Mouse (Mus musculus) forebrain, embryonic 10.5 days (tissue): ENCODE data around the gene Treml1. TPM values are rescaled to one million over a fixed set of nuclear protein-coding genes. Genes with fewer than 3 reads are reported as not detected.
"Not testable (repeated sequence)": the region's sequence is repeated elsewhere in the genome, so short reads cannot be mapped to it uniquely, and the experiment has no call there.

ENCODE experiments used
- DNase-seq: peaks from one replicate; pipeline ENCODE4 v3.0.0-alpha.2; 2017; ENCODE audit warnings: low spot score; ENCODE audit errors: extremely low spot score
- H3K27ac ChIP-seq: fragments of 300-500 bp; sonication (generic); 2 replicates; pipeline ENCODE4 v1.5.1; 2016; ENCODE audit warnings: mild to moderate bottlenecking
- H3K27me3 ChIP-seq: fragments of 300-500 bp; sonication (generic); 2 replicates; pipeline ENCODE4 v1.6.1; 2016; ENCODE audit warnings: mild to moderate bottlenecking; ENCODE audit not compliant: poor library complexity, severe bottlenecking
- H3K36me3 ChIP-seq: fragments of 300-500 bp; sonication (generic); replicated peaks from 2 replicates; pipeline ENCODE4 v1.6.1; 2016; ENCODE audit warnings: mild to moderate bottlenecking, moderate library complexity
- H3K4me1 ChIP-seq: fragments of 300-500 bp; sonication (generic); 2 replicates; pipeline ENCODE4 v1.6.1; 2016
- H3K4me3 ChIP-seq: fragments of 300-500 bp; sonication (generic); 2 replicates; pipeline ENCODE4 v1.5.1; 2016; ENCODE audit warnings: mild to moderate bottlenecking, moderate library complexity
- H3K9me3 ChIP-seq: fragments of 300-500 bp; sonication (generic); 2 replicates; pipeline ENCODE4 v1.6.1; 2016; ENCODE audit warnings: mild to moderate bottlenecking, moderate library complexity
- WGBS: fragments of 180-500 bp; shearing (Covaris S2); methylation state at CpG from one replicate; pipeline ENCODE4 v1.1.7; 2016; 5-methylcytosine and 5-hydroxymethylcytosine counted together
- polyA plus RNA-seq: library from polyadenylated mRNA; unstranded; fragments of >200 nt; fragmentation: Nextera tagmentation; extraction: Ambion mirVana; gene quantifications from 2 replicates; pipeline ENCODE4 v1.2.1, GENCODE M21; 2016

The Treml1 gene
- polyA plus RNA-seq, 1 experiment from 2014 or later = 2.6 TPM

DNA sequence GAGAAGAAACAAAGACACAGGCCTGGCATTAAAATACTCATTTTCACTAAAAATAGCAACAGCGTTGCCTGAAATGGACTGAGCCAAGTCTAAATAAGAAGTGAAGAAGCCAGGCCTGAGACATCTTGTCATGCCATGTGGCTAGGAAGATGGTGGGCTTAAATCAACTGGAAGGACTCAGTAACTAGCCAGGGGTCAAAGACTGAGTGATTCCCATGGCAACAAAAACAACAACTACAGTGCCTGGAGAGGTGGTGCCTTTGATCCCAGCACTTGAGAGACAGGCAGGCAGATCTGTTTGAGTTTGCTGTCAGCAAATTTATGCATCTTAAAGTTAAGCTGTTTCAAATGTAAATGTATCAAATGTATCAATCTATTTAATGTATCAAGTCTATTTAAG is 19.4 kb upstream of the Treml1 start:
- WGBS = 94% methylated on average over 1 of the region's 1 CpGs
- DNase-seq = no peak
- Histone ChIP-seq H3K4me3 (no peak overlapping the region), H3K4me1 (0 out of 2 replicates have a peak, but pooled peaks cover 3% of the 10 kb centered on the region), H3K27ac (no peak overlapping the region), H3K36me3 (no peaks in the 10 kb centered on the region), H3K27me3 (no peaks in the 10 kb centered on the region), H3K9me3 (no peaks in the 10 kb centered on the region)

DNA sequence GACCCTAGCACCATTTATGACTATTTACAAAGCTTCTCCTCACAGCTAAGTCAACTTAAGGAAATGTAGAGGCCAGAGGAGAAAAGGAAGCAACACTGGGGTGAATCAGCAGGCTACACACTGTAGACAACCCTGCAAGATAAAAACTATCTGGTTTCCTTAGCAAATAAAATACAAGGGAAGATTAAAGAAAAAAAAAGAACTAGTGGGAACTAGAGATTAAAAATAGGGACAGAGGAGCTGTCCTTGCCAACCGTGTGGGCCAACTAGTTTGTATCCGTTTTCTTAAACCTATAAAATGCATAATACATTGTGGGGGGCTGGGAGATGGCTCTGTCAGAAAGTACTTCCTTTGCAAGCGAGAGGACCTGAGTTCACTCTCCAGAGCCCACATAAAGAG is 17.8 kb upstream of the Treml1 start:
- Histone ChIP-seq H3K36me3 (no peaks in the 10 kb centered on the region), H3K27me3 (no peaks in the 10 kb centered on the region), H3K9me3 (no peaks in the 10 kb centered on the region), H3K27ac (no peak overlapping the region), H3K4me1 (0 out of 2 replicates have a peak, but pooled peaks cover 3% of the 10 kb centered on the region), H3K4me3 (no peak overlapping the region)
- 86% methylated on average over 3 of the region's 3 CpGs for WGBS
- DNase-seq = no peak

- no peaks in the 10 kb centered on the region for H3K27me3 ChIP-seq
- no peak overlapping the region for H3K4me3 ChIP-seq
- 0 out of 2 replicates have a peak, but pooled peaks cover 3% of the 10 kb centered on the region for H3K4me1 ChIP-seq
- no peak overlapping the region for H3K27ac ChIP-seq
- WGBS = 78% methylated on average over 2 of the region's 2 CpGs
- no peaks in the 10 kb centered on the region for H3K9me3 ChIP-seq
- DNase-seq = no peak
- no peaks in the 10 kb centered on the region for H3K36me3 ChIP-seq
These were observed 16.7 kb upstream of the Treml1 start for GRCm38 (mm10) chr17:48343065-48343464.

DNA sequence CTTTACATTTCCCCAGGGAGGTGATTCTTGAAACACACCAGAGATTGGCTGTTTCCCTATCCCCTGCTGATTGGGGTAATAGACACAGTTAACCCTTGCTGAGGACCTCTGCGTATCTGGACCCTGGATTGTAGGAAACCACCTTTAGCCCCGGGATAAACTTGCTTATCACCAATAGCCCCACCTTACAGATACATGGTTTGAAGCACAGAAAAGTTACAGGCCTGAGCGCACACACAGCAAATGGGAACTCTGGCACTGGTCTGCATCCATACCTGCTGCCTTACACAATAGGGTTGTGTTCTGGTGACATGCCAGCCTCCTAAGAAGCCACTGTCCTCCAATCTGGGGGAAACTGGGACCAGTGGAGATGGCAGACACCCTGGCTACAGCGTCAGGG is 13.9 kb upstream of the Treml1 start:
- H3K4me3 ChIP-seq = no peak overlapping the region
- 82% methylated on average over 4 of the region's 4 CpGs for WGBS
- no peak overlapping the region for H3K27ac ChIP-seq
- no peaks in the 10 kb centered on the region for H3K36me3 ChIP-seq
- H3K27me3 ChIP-seq = no peaks in the 10 kb centered on the region
- H3K4me1 ChIP-seq = no peaks in the 10 kb centered on the region
- DNase-seq = no peak
- H3K9me3 ChIP-seq = no peaks in the 10 kb centered on the region

DNA sequence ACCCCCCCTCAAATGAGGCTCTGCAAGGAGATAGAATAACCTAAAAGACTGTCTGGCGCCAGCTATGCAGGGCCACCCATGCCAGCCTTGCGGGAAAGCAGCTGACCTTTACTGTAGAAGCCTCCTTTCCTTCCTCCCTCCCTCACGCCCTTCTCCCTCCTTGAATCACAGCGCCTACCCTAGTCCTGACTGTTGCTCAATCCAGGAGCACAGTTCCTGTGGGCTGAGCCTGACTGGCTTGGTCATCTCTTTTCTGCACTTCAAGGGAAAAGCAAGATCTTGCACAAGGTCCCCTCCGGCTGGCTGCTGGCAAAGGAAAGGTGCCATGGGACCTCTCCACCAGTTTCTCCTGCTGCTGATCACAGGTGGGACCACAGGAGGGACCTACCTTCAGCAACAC is 13.5 kb upstream of the Treml1 start, which contains the start of gene Trem2:
Gene Trem2 (plus strand): TSS at position 171 of the 400 bp plus-strand sequence.
- H3K27me3 ChIP-seq = no peaks in the 10 kb centered on the region
- H3K36me3 ChIP-seq = no peaks in the 10 kb centered on the region
- H3K4me1 ChIP-seq = no peaks in the 10 kb centered on the region
- DNase-seq = no peak
- 85% methylated on average over 5 of the region's 5 CpGs for WGBS
- H3K27ac ChIP-seq = no peak within 1 kb of the TSS
- no peaks in the 10 kb centered on the region for H3K9me3 ChIP-seq
- H3K4me3 ChIP-seq = no peak within 1 kb of the TSS

GRCm38 (mm10) chr17:48346834-48347233 is 12.9 kb upstream of the Treml1 start:
- 74% methylated on average over 4 of the region's 4 CpGs for WGBS
- no peaks in the 10 kb centered on the region for H3K36me3 ChIP-seq
- no peaks in the 10 kb centered on the region for H3K27me3 ChIP-seq
- no peaks in the 10 kb centered on the region for H3K9me3 ChIP-seq
- H3K4me1 ChIP-seq = no peaks in the 10 kb centered on the region
- H3K4me3 ChIP-seq = no peak overlapping the region
- H3K27ac ChIP-seq = no peak overlapping the region
- no peak for DNase-seq

GRCm38 (mm10) chr17:48347287-48347686 is 12.4 kb upstream of the Treml1 start:
- H3K36me3 ChIP-seq = no peaks in the 10 kb centered on the region
- H3K4me1 ChIP-seq = no peaks in the 10 kb centered on the region
- DNase-seq = no peak
- no peak overlapping the region for H3K27ac ChIP-seq
- H3K9me3 ChIP-seq = no peaks in the 10 kb centered on the region
- H3K4me3 ChIP-seq = no peak overlapping the region
- H3K27me3 ChIP-seq = no peaks in the 10 kb centered on the region
- WGBS = 77% methylated on average over 2 of the region's 2 CpGs

- H3K4me1 ChIP-seq = no peaks in the 10 kb centered on the region
- H3K27me3 ChIP-seq = no peaks in the 10 kb centered on the region
- no peak overlapping the region for H3K4me3 ChIP-seq
- no peaks in the 10 kb centered on the region for H3K36me3 ChIP-seq
- DNase-seq = no peak
- WGBS = 82% methylated on average over 5 of the region's 5 CpGs
- no peak overlapping the region for H3K27ac ChIP-seq
- H3K9me3 ChIP-seq = no peaks in the 10 kb centered on the region
These were observed 9.0 kb upstream of the Treml1 start for GRCm38 (mm10) chr17:48350681-48351193.

DNA sequence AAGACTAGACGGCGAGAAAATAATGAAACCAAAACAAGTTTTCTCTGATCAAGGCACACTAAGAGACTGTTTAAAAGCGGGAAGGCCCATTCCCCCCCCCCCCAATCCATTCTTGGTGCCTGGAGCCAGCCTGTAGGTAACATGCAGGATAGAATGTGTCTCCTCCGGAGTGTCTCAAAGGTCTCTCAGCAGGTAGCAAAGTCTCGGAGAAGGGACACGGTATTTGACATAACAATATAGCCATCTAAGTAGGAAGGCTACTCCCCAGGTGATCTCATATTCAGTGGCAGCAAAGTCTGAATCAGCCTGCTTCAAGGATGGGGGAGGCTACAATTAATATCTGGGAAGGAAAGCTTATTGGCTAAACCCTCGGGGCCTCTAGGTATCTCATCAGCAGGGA is 6.7 kb upstream of the Treml1 start:
- H3K4me3 ChIP-seq, H3K27ac ChIP-seq, H3K36me3 ChIP-seq, H3K27me3 ChIP-seq, H3K4me1 ChIP-seq, H3K9me3 ChIP-seq, DNase-seq: not testable (repeated sequence)
- WGBS = 81% methylated on average over 7 of the region's 7 CpGs

GRCm38 (mm10) chr17:48355822-48356221 is 3.9 kb upstream of the Treml1 start:
- Histone ChIP-seq H3K9me3 (no peaks in the 10 kb centered on the region), H3K36me3 (no peaks in the 10 kb centered on the region), H3K4me3 (no peak overlapping the region), H3K4me1 (no peaks in the 10 kb centered on the region), H3K27me3 (no peaks in the 10 kb centered on the region), H3K27ac (no peak overlapping the region)
- WGBS = 84% methylated on average over 3 of the region's 3 CpGs
- no peak for DNase-seq

- H3K27ac ChIP-seq = no peak overlapping the region
- H3K4me1 ChIP-seq = no peaks in the 10 kb centered on the region
- 66% methylated on average over 2 of the region's 2 CpGs for WGBS
- no peak overlapping the region for H3K4me3 ChIP-seq
- DNase-seq = no peak
- no peaks in the 10 kb centered on the region for H3K36me3 ChIP-seq
- H3K9me3 ChIP-seq = no peaks in the 10 kb centered on the region
- H3K27me3 ChIP-seq = no peaks in the 10 kb centered on the region
These were observed 1.8 kb upstream of the Treml1 start for GRCm38 (mm10) chr17:48357892-48358291.

DNA sequence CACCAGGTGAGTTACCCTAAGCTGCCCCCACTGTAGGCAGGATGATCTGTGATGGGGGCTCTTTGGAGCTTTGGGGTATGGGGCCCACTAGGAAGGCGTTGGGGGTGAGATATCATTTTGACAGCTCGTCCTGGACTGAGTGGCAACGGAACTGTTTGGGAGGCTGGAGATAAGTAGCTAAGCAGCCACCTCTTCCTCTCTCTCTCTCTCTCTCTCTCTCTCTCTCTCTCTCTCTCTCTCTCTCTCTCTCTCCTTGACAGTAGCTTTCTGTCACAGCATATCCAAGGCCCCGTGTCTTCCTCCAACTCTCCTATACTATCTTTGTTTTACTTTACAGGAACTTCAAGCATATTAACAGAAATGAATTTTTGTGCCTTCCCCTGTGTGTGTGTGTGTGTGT is 746 bp downstream of the Treml1 start:
- Histone ChIP-seq H3K27me3 (no peaks in the 10 kb centered on the region), H3K27ac (no peak overlapping the region), H3K9me3 (no peaks in the 10 kb centered on the region), H3K36me3 (no peaks in the 10 kb centered on the region), H3K4me3 (no peak overlapping the region), H3K4me1 (peaks cover 1% of the 10 kb centered on the region)
- no peak for DNase-seq
- 78% methylated on average over 4 of the region's 4 CpGs for WGBS

DNA sequence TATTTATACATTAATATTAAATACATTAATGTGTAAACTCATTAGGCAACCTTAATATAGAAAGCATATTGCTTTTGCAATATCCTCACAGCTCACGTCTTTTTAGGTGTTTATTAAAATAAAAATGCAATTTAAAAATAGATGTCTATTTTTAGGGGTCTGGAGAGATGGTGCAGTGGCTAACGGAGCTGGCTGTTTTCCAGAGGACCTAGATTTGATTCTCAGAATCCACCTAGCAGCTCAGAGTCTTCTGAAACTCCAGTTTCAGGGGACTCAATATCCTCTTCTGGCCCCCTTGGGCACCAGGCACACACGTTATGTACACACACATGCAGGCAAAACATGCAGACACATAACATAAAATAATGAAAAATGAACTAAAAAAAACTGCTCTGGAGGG is 2.6 kb downstream of the Treml1 start:
- no peak for DNase-seq
- H3K4me1 ChIP-seq = peaks cover 7% of the 10 kb centered on the region
- no peaks in the 10 kb centered on the region for H3K36me3 ChIP-seq
- H3K9me3 ChIP-seq = no peaks in the 10 kb centered on the region
- H3K4me3 ChIP-seq = no peak overlapping the region
- H3K27ac ChIP-seq = no peak overlapping the region
- H3K27me3 ChIP-seq = no peaks in the 10 kb centered on the region
- WGBS = 91% methylated on average over 3 of the region's 3 CpGs

DNA sequence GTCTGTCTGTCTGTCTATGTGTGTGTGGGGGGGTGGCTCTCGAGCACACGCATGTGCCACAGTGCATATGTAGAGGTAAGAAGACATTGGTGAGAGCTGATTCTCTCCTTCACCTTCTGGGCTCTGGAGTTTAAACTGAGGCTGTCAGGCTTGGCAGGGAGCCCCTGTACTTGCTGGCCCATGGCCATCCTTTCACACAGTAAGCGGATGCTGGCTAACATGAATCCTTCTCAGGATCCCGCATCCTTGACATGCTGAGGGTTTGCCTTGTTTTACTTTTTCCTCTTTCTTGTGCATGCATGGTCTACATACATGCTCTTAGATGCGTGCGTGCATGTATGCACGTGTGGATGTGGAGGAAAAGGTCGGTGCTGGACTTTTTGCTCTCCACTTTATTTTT is 3.2 kb downstream of the Treml1 start:
- H3K9me3 ChIP-seq = no peaks in the 10 kb centered on the region
- H3K27ac ChIP-seq = no peak overlapping the region
- 94% methylated on average over 8 of the region's 8 CpGs for WGBS
- no peak for DNase-seq
- H3K4me1 ChIP-seq = peaks cover 7% of the 10 kb centered on the region
- no peaks in the 10 kb centered on the region for H3K27me3 ChIP-seq
- no peaks in the 10 kb centered on the region for H3K36me3 ChIP-seq
- H3K4me3 ChIP-seq = no peak overlapping the region
